Mouse (Mus musculus) forebrain, embryonic 16.5 days (tissue): ENCODE measurements around the gene Cbr4. TPM values are rescaled to one million over a fixed set of nuclear protein-coding genes. Genes with fewer than 3 reads are reported as not detected.

Experiments used
- ATAC-seq: fragments of 200-750 bp; cut with Nextera tagmentation; 2 replicates; pipeline ENCODE4 v1.8.0; 2017; ENCODE audit warnings: mild to moderate bottlenecking, moderate library complexity
- H3K27ac ChIP-seq: fragments of 300-500 bp; sonication (generic); 2 replicates; pipeline ENCODE4 v1.5.1; 2014; ENCODE audit warnings: low read length, control low read depth
- H3K27me3 ChIP-seq: fragments of 300-500 bp; sonication (generic); replicated peaks from 2 replicates; pipeline ENCODE4 v1.6.1; 2014; ENCODE audit warnings: low read length; ENCODE audit not compliant: control insufficient read depth, insufficient read depth
- H3K36me3 ChIP-seq: fragments of 300-500 bp; sonication (generic); 2 replicates; pipeline ENCODE4 v1.6.1; 2014; ENCODE audit not compliant: control insufficient read depth, insufficient read depth
- H3K4me1 ChIP-seq: fragments of 300-500 bp; sonication (generic); replicated peaks from 2 replicates; pipeline ENCODE4 v1.6.1; 2014; ENCODE audit warnings: low read length; ENCODE audit not compliant: control insufficient read depth, insufficient read depth
- H3K4me2 ChIP-seq: fragments of 300-500 bp; sonication (generic); 2 replicates; pipeline ENCODE4 v1.6.1; 2014; ENCODE audit warnings: mild to moderate bottlenecking, low read length, control low read depth
- H3K4me3 ChIP-seq: fragments of 300-500 bp; sonication (generic); replicated peaks from 2 replicates; pipeline ENCODE4 v1.5.1; 2014; ENCODE audit warnings: mild to moderate bottlenecking, low read length, control low read depth
- H3K9ac ChIP-seq: fragments of 300-500 bp; sonication (generic); replicated peaks from 2 replicates; pipeline ENCODE4 v1.6.1; 2014; ENCODE audit warnings: low read depth, low read length, control low read depth
- H3K9me3 ChIP-seq: fragments of 300-500 bp; sonication (generic); 2 replicates; pipeline ENCODE4 v1.6.1; 2016; ENCODE audit warnings: low read length; ENCODE audit not compliant: control insufficient read depth
- WGBS: fragments of 180-500 bp; shearing (Covaris S2); extraction: QIAGEN DNeasy Blood & Tissue Kit; methylation state at CpG from one replicate; pipeline ENCODE4 v1.1.7; 2014; 5-methylcytosine and 5-hydroxymethylcytosine counted together
- polyA plus RNA-seq: library from polyadenylated mRNA; unstranded; fragments of >200 nt; fragmentation: Nextera tagmentation; extraction: Ambion mirVana; gene quantifications from 2 replicates; pipeline ENCODE4 v1.2.1, GENCODE M21; 2015

Cbr4 gene
- polyA plus RNA-seq, 1 experiment from 2014 or later = 19.6 TPM

DNA sequence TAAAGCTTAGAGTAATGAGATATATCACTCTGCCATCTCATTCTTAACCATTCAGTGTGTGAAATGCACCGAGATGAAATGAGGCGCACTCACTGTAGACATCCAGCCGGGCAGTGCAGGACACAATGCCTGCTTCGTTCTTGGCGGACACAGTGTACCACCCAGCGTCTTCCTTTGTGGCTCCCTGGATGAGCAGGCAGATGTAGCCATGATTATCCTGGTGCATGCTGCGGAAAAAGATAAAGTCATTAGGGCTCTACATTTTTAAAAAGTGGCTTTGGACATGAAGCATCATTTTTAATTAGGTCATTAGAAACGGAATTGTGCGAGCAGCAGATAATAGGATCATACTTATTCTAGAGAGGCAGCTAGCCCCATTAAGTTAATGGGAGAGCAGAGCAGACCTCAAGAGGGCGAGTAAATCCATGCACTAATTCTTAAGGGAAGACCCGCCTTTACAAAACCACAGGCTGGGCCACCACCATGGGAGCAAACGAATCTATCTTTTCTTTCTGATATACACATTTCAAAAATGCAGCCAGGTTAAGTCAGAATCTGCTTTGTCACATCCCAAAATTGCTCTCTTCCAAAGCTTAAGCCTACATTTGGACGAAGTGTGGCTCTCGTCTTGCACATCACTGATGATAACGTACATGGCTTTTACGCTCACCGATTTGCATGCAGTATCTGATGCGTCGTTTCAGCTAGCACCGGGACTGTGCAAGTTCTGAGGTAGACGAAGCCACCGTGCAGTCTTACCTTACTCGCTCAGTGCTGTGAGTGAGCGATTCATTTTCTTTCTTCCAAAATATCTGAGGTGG, 27.8 kb downstream of the Cbr4 start:
- 29% methylated on average over 24 of the region's 24 CpGs for WGBS
- H3K9me3 ChIP-seq = no peaks in the 10 kb centered on the region
- peaks cover 19% of the 10 kb centered on the region for H3K4me1 ChIP-seq
- peak overlapping the region; percentile 21 for H3K4me3 ChIP-seq
- H3K27me3 ChIP-seq = no peaks in the 10 kb centered on the region
- peak overlapping the region; percentile 79 for H3K27ac ChIP-seq
- peak overlapping the region; percentile 46 for H3K4me2 ChIP-seq
- no peaks in the 10 kb centered on the region for H3K36me3 ChIP-seq
- peak; percentile 57 for ATAC-seq
- peak overlapping the region; percentile 28 for H3K9ac ChIP-seq

DNA sequence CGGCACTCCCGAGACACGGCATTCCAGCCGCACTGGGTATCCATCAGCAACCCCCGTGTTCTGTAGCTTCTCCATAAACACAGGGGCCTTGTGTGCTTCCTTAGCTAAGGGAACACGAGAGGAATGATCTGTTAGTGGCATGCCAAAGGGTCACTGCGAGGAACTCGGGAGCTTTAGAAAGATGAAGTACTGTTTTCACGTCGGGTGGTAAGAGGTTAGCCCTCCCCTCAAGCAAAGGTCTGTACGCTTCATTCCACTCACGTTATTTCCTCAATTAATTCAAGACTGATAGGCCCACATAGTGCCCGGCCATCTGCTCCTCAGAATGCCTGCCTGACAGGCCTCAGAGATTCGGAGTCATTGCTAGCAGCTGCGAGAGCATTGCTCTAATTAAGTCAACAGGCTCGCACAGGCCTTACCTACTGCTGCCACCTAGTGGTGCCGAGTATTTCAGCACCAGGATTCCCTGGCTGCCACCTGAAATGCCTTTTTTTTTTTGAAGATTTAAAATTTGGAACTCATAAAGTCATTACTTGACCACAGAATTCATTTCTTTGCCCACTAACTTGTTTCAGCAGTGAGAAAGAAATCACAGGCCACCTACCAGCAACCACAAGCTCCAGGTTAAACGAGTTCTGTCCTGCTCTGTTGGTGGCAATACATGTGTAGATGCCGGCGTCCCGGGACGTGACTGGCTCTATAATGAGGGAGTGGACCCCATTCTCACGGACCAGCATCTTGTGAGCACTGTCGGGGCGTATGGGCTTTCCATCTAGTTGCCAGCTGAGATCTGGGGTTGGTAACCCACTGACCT, 28.6 kb downstream of the Cbr4 start:
- Histone ChIP-seq H3K9ac (peak overlapping the region; percentile 28; the same call in 1 of the 2 replicates), H3K4me2 (peak overlapping the region; percentile 46), H3K27me3 (no peaks in the 10 kb centered on the region), H3K4me3 (peak overlapping the region; percentile 21), H3K27ac (peak overlapping the region; percentile 79), H3K36me3 (no peaks in the 10 kb centered on the region), H3K4me1 (peaks cover 19% of the 10 kb centered on the region), H3K9me3 (no peaks in the 10 kb centered on the region)
- ATAC-seq = peak; percentile 94
- 14% methylated on average over 25 of the region's 25 CpGs for WGBS

GRCm38 (mm10) chr8:61516745-61517501, 29.4 kb downstream of the Cbr4 start:
- Histone ChIP-seq H3K9ac (no peak overlapping the region), H3K36me3 (no peaks in the 10 kb centered on the region), H3K4me3 (no peak overlapping the region), H3K27ac (no peak overlapping the region), H3K4me2 (no peak overlapping the region), H3K9me3 (no peaks in the 10 kb centered on the region), H3K4me1 (peaks cover 19% of the 10 kb centered on the region), H3K27me3 (no peaks in the 10 kb centered on the region)
- WGBS = 62% methylated on average over 8 of the region's 8 CpGs
- ATAC-seq = no peak

DNA sequence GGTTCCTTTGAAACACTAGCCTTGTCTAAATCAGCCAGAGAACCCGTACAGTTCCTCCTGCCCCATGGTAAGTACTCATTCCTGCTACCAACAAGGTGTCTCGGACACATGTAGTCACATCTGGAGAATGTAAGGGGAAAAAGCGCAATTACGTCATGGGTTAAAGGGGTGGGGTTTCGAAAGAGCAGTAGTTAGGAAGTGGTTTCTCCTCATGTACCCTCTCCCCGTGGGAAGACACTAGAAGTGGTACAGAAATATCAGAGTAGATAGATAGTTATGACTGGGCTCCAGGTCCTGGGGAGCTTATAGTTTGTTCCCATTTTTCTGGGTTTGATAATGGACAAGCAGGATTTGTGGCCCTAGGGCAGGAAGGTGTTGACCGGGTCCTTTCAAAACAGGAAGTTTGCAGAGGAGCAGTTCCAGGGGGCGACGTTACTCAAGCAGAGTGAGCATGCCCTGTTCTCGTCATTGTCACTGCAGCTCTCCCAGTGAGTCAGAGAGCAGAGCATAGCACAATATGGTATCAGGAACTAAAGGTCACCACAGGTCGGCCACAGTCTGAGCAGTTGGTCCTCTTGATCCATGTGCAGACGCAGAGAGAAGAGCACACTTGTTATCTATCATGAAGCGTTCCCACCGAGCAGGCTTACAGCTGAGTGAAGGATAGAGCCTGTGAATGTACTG, 30.1 kb downstream of the Cbr4 start:
- WGBS = 80% methylated on average over 14 of the region's 14 CpGs
- Histone ChIP-seq H3K4me2 (no peak overlapping the region), H3K27ac (no peak overlapping the region), H3K4me1 (peaks cover 19% of the 10 kb centered on the region), H3K27me3 (no peaks in the 10 kb centered on the region), H3K9ac (no peak overlapping the region), H3K36me3 (no peaks in the 10 kb centered on the region), H3K4me3 (no peak overlapping the region), H3K9me3 (no peaks in the 10 kb centered on the region)
- no peak for ATAC-seq

- ATAC-seq = no peak
- Histone ChIP-seq H3K4me2 (no peak overlapping the region), H3K4me1 (peaks cover 1% of the 10 kb centered on the region; the same call in 1 of the 2 replicates), H3K36me3 (no peaks in the 10 kb centered on the region), H3K27me3 (no peaks in the 10 kb centered on the region), H3K9me3 (no peaks in the 10 kb centered on the region), H3K27ac (no peak overlapping the region), H3K9ac (no peak overlapping the region), H3K4me3 (no peak overlapping the region)
- 4% methylated on average over 1 of the region's 1 CpGs for WGBS
Measured at GRCm38 (mm10) chr8:61522132-61522531, 34.6 kb downstream of the Cbr4 start.

- Histone ChIP-seq H3K36me3 (no peaks in the 10 kb centered on the region), H3K4me1 (no peaks in the 10 kb centered on the region), H3K27me3 (no peaks in the 10 kb centered on the region), H3K4me2 (no peak overlapping the region), H3K9me3 (no peaks in the 10 kb centered on the region), H3K9ac (no peak overlapping the region), H3K27ac (no peak overlapping the region), H3K4me3 (no peak overlapping the region)
- no peak for ATAC-seq
- 82% methylated on average over 14 of the region's 14 CpGs for WGBS
Measured at GRCm38 (mm10) chr8:61527037-61527436, 39.5 kb downstream of the Cbr4 start.

- H3K4me2 ChIP-seq = no peak overlapping the region
- no peak overlapping the region for H3K27ac ChIP-seq
- H3K27me3 ChIP-seq = no peaks in the 10 kb centered on the region
- ATAC-seq = no peak
- no peak overlapping the region for H3K4me3 ChIP-seq
- H3K4me1 ChIP-seq = no peaks in the 10 kb centered on the region
- WGBS = 93% methylated on average over 9 of the region's 9 CpGs
- H3K9me3 ChIP-seq = no peaks in the 10 kb centered on the region
- no peak overlapping the region for H3K9ac ChIP-seq
- no peaks in the 10 kb centered on the region for H3K36me3 ChIP-seq
Measured at GRCm38 (mm10) chr8:61528197-61528596, 40.7 kb downstream of the Cbr4 start.

GRCm38 (mm10) chr8:61528642-61529041, 41.1 kb downstream of the Cbr4 start:
- H3K9ac ChIP-seq = no peak overlapping the region
- H3K27me3 ChIP-seq = no peaks in the 10 kb centered on the region
- H3K4me2 ChIP-seq = no peak overlapping the region
- no peaks in the 10 kb centered on the region for H3K9me3 ChIP-seq
- H3K4me3 ChIP-seq = no peak overlapping the region
- no peaks in the 10 kb centered on the region for H3K36me3 ChIP-seq
- WGBS = 75% methylated on average over 6 of the region's 6 CpGs
- no peak overlapping the region for H3K27ac ChIP-seq
- ATAC-seq = no peak
- no peaks in the 10 kb centered on the region for H3K4me1 ChIP-seq
